Mouse (Mus musculus): ENCODE data around the gene Abhd17c. TPM values are rescaled to one million over a fixed set of nuclear protein-coding genes. Genes with fewer than 3 reads are reported as not detected.

Gene Abhd17c
- polyA plus RNA-seq, 1 experiment from 2014 or later = 41.9 TPM

DNA sequence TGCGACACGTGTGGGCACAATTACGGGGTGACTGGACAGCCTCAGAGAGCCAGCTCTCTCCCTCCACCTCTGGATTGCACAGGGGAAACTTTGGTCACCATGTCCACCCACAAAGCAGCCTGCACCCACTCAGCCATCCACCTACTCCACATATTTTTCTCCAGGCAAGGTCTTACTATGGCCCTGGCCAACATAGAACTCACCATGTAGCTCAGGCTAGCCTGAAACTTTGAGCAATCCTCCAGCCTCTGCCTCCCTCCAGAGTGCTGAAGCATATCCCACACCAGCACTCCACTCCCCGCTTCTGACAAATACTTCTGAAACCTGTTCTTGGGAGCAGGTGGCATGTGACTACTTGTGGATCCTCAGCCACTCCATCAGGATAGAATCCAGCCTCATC, 1.9 kb downstream of the Abhd17c start:
- Histone ChIP-seq H3K9ac (ENCODE audit: low read length) (no peak overlapping the region), H3K4me2 (ENCODE audit: low read length) (peak overlapping the region; percentile 80), H3K27me3 (replicated peaks; ENCODE audit: control insufficient read depth, insufficient read depth, low read length) (no peaks in the 10 kb centered on the region), H3K27ac (ENCODE audit: low read depth) (no peak overlapping the region), H3K9me3 (ENCODE audit: control insufficient read depth, low read length) (no peaks in the 10 kb centered on the region), H3K4me1 (replicated peaks; ENCODE audit: control insufficient read depth, insufficient read depth, low read length) (peaks cover 16% of the 10 kb centered on the region), H3K36me3 (ENCODE audit: control insufficient read depth, insufficient read depth, low read length) (no peaks in the 10 kb centered on the region), H3K4me3 (ENCODE audit: low read depth, low read length) (peak overlapping the region; percentile 77)
- no peak for DNase-seq (ENCODE audit: low spot score)
- ATAC-seq (replicated peaks; ENCODE audit: low FRiP score, low TSS enrichment, low read depth) = no peak
- WGBS = 77% methylated on average over 4 of the region's 4 CpGs

DNA sequence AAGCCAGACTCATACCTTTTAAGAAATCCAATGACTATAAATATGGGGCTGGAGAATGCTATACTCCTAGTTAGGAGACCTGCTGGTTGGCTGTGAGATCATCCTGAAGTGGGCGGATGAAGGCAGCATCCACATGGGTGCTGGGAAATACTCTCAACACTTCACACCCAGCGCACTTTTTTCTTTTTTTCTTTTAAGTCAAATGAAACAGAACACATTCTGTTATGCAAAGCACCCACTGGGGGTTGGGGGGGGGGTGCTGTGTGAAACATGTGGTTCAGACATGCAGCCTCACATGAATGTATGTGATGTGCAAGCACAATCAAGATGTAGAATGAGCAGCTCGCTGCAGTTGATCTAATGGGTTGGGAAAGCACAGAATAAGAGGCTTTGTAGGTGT, 2.8 kb downstream of the Abhd17c start:
- H3K4me2 ChIP-seq (ENCODE audit: low read length) = no peak overlapping the region
- 84% methylated on average over 3 of the region's 3 CpGs for WGBS
- ATAC-seq (replicated peaks; ENCODE audit: low FRiP score, low TSS enrichment, low read depth) = no peak
- peaks cover 19% of the 10 kb centered on the region for H3K4me1 ChIP-seq (replicated peaks; ENCODE audit: control insufficient read depth, insufficient read depth, low read length)
- H3K9me3 ChIP-seq (ENCODE audit: control insufficient read depth, low read length) = no peaks in the 10 kb centered on the region
- no peak overlapping the region for H3K27ac ChIP-seq (ENCODE audit: low read depth)
- no peak overlapping the region for H3K4me3 ChIP-seq (ENCODE audit: low read depth, low read length)
- no peaks in the 10 kb centered on the region for H3K36me3 ChIP-seq (ENCODE audit: control insufficient read depth, insufficient read depth, low read length)
- H3K9ac ChIP-seq (ENCODE audit: low read length) = no peak overlapping the region
- H3K27me3 ChIP-seq (replicated peaks; ENCODE audit: control insufficient read depth, insufficient read depth, low read length) = no peaks in the 10 kb centered on the region
- DNase-seq (ENCODE audit: low spot score) = no peak

DNA sequence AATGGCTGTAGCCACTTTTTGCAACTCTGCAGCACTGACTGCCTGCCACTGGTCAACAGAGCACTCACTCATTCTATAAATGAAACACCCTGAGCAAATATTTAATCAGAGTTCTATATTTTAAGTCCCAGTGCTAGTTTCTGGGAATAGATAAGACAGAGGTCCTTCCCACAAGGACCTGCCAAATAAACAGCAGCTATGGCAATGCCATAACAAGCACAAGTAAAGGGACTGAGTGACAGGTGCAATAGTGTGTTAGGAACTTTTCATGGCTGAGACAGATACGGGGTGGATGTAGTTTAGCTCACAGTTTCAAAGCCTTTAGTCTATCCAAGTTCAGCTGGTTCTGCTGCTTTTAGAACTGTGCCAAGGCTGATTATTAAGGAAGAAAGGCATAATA, 3.9 kb downstream of the Abhd17c start:
- Histone ChIP-seq H3K9me3 (ENCODE audit: control insufficient read depth, low read length) (no peaks in the 10 kb centered on the region), H3K4me2 (ENCODE audit: low read length) (no peak overlapping the region), H3K36me3 (ENCODE audit: control insufficient read depth, insufficient read depth, low read length) (no peaks in the 10 kb centered on the region), H3K27ac (ENCODE audit: low read depth) (no peak overlapping the region), H3K4me1 (replicated peaks; ENCODE audit: control insufficient read depth, insufficient read depth, low read length) (peaks cover 25% of the 10 kb centered on the region), H3K4me3 (ENCODE audit: low read depth, low read length) (no peak overlapping the region), H3K9ac (ENCODE audit: low read length) (no peak overlapping the region), H3K27me3 (replicated peaks; ENCODE audit: control insufficient read depth, insufficient read depth, low read length) (no peaks in the 10 kb centered on the region)
- DNase-seq (ENCODE audit: low spot score) (no peak), ATAC-seq (replicated peaks; ENCODE audit: low FRiP score, low TSS enrichment, low read depth) (no peak)
- WGBS = 90% methylated on average over 1 of the region's 1 CpGs

DNA sequence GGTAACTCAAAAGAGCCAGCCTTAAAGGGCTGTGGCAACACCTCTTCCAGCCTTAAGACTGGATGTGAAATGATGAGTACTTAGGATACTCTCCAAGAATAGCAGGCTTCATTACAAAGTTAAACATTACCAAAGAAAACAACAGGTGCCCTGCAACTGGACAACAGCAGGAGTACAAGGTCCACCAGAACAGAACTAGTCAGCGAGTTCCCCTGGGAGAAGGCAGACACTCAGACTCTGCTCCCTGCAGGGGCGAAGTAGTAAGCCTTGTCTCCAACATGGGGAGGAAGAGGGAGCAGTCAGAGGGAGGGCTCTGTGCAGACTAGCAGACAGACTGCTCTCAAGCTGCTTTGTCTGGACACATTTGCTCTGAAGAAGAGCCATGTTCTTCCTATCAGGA, 6.1 kb downstream of the Abhd17c start:
- DNase-seq (ENCODE audit: low spot score) (no peak), ATAC-seq (replicated peaks; ENCODE audit: low FRiP score, low TSS enrichment, low read depth) (peak; percentile 54; the same call in 1 of the 2 replicates)
- no peak overlapping the region for H3K4me2 ChIP-seq (ENCODE audit: low read length)
- no peaks in the 10 kb centered on the region for H3K9me3 ChIP-seq (ENCODE audit: control insufficient read depth, low read length)
- H3K4me1 ChIP-seq (replicated peaks; ENCODE audit: control insufficient read depth, insufficient read depth, low read length) = peaks cover 31% of the 10 kb centered on the region
- no peak overlapping the region for H3K9ac ChIP-seq (ENCODE audit: low read length)
- no peaks in the 10 kb centered on the region for H3K36me3 ChIP-seq (ENCODE audit: control insufficient read depth, insufficient read depth, low read length)
- WGBS = 44% methylated on average over 2 of the region's 2 CpGs
- no peak overlapping the region for H3K4me3 ChIP-seq (ENCODE audit: low read depth, low read length)
- no peak overlapping the region for H3K27ac ChIP-seq (ENCODE audit: low read depth)
- no peaks in the 10 kb centered on the region for H3K27me3 ChIP-seq (replicated peaks; ENCODE audit: control insufficient read depth, insufficient read depth, low read length)

- Histone ChIP-seq H3K27ac (ENCODE audit: low read depth) (no peak overlapping the region; the same call in 1 of the 2 replicates), H3K36me3 (ENCODE audit: control insufficient read depth, insufficient read depth, low read length) (no peaks in the 10 kb centered on the region), H3K4me3 (ENCODE audit: low read depth, low read length) (no peak overlapping the region), H3K4me2 (ENCODE audit: low read length) (no peak overlapping the region), H3K9ac (ENCODE audit: low read length) (no peak overlapping the region), H3K27me3 (replicated peaks; ENCODE audit: control insufficient read depth, insufficient read depth, low read length) (no peaks in the 10 kb centered on the region), H3K9me3 (ENCODE audit: control insufficient read depth, low read length) (no peaks in the 10 kb centered on the region), H3K4me1 (replicated peaks; ENCODE audit: control insufficient read depth, insufficient read depth, low read length) (peaks cover 24% of the 10 kb centered on the region)
- WGBS = 59% methylated on average over 7 of the region's 7 CpGs
- ATAC-seq (replicated peaks; ENCODE audit: low FRiP score, low TSS enrichment, low read depth) (no peak), DNase-seq (ENCODE audit: low spot score) (no peak)
Observed at GRCm38 (mm10) chr7:84142736-84143473, 8.8 kb downstream of the Abhd17c start.

- no peak overlapping the region for H3K4me2 ChIP-seq (ENCODE audit: low read length)
- H3K27me3 ChIP-seq (replicated peaks; ENCODE audit: control insufficient read depth, insufficient read depth, low read length) = no peaks in the 10 kb centered on the region
- H3K36me3 ChIP-seq (ENCODE audit: control insufficient read depth, insufficient read depth, low read length) = no peaks in the 10 kb centered on the region
- no peaks in the 10 kb centered on the region for H3K9me3 ChIP-seq (ENCODE audit: control insufficient read depth, low read length)
- H3K4me1 ChIP-seq (replicated peaks; ENCODE audit: control insufficient read depth, insufficient read depth, low read length) = peaks cover 24% of the 10 kb centered on the region
- WGBS = 88% methylated on average over 4 of the region's 4 CpGs
- H3K27ac ChIP-seq (ENCODE audit: low read depth) = no peak overlapping the region
- no peak for DNase-seq (ENCODE audit: low spot score)
- H3K9ac ChIP-seq (ENCODE audit: low read length) = no peak overlapping the region
- H3K4me3 ChIP-seq (ENCODE audit: low read depth, low read length) = no peak overlapping the region
- ATAC-seq (replicated peaks; ENCODE audit: low FRiP score, low TSS enrichment, low read depth) = no peak
Observed at GRCm38 (mm10) chr7:84142196-84142595, 9.5 kb downstream of the Abhd17c start.

DNA sequence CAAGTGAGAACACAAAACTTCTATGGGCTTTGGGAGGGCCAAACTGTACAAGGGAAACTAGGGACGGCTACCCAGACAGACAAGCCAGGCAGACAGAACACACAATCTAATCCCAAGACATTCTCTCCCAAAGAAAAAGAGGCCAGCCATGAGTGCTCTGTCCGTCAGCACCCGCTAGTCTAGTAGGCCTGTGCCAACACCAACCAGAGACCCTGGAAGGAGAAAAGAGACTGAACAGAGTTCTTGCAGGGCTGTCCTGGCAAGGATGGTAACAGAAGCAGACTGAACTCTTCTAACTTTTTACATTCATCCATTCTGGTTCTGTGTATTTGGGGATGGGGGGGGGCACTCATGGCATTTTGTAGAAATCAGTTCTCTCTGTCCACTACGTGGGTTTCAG, 12.1 kb downstream of the Abhd17c start:
- Histone ChIP-seq H3K9ac (ENCODE audit: low read length) (no peak overlapping the region), H3K27ac (ENCODE audit: low read depth) (no peak overlapping the region), H3K36me3 (ENCODE audit: control insufficient read depth, insufficient read depth, low read length) (no peaks in the 10 kb centered on the region), H3K4me2 (ENCODE audit: low read length) (no peak overlapping the region), H3K27me3 (replicated peaks; ENCODE audit: control insufficient read depth, insufficient read depth, low read length) (no peaks in the 10 kb centered on the region), H3K9me3 (ENCODE audit: control insufficient read depth, low read length) (no peaks in the 10 kb centered on the region), H3K4me3 (ENCODE audit: low read depth, low read length) (no peak overlapping the region), H3K4me1 (replicated peaks; ENCODE audit: control insufficient read depth, insufficient read depth, low read length) (peaks cover 24% of the 10 kb centered on the region)
- no peak for ATAC-seq (replicated peaks; ENCODE audit: low FRiP score, low TSS enrichment, low read depth)
- DNase-seq (ENCODE audit: low spot score) = no peak
- 79% methylated on average over 4 of the region's 4 CpGs for WGBS

DNA sequence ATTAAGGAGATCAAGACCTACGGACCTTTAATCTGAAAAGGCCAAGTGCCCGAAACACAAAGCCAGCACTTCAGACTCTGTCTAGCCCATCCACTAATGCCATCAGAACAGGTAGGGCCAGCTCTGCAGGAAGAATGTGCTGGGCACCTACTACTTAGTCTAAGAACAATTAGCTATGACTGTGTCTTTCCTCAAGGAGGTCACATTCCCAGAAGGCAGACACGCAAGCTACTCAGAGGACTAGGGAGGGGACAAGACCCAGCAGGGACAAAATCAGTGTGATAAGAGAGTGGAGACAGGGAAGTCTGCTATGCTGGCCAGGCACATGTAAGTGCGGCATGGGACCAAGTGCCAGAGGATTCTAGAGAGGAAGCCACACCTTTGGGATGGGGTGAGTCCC, 13.0 kb downstream of the Abhd17c start:
- H3K9ac ChIP-seq (ENCODE audit: low read length) = no peak overlapping the region
- peaks cover 20% of the 10 kb centered on the region for H3K4me1 ChIP-seq (replicated peaks; ENCODE audit: control insufficient read depth, insufficient read depth, low read length)
- no peak for DNase-seq (ENCODE audit: low spot score)
- no peak overlapping the region for H3K4me3 ChIP-seq (ENCODE audit: low read depth, low read length)
- H3K27ac ChIP-seq (ENCODE audit: low read depth) = no peak overlapping the region
- H3K27me3 ChIP-seq (replicated peaks; ENCODE audit: control insufficient read depth, insufficient read depth, low read length) = no peaks in the 10 kb centered on the region
- no peak overlapping the region for H3K4me2 ChIP-seq (ENCODE audit: low read length)
- no peaks in the 10 kb centered on the region for H3K9me3 ChIP-seq (ENCODE audit: control insufficient read depth, low read length)
- 81% methylated on average over 4 of the region's 4 CpGs for WGBS
- ATAC-seq (replicated peaks; ENCODE audit: low FRiP score, low TSS enrichment, low read depth) = no peak
- H3K36me3 ChIP-seq (ENCODE audit: control insufficient read depth, insufficient read depth, low read length) = no peaks in the 10 kb centered on the region

DNA sequence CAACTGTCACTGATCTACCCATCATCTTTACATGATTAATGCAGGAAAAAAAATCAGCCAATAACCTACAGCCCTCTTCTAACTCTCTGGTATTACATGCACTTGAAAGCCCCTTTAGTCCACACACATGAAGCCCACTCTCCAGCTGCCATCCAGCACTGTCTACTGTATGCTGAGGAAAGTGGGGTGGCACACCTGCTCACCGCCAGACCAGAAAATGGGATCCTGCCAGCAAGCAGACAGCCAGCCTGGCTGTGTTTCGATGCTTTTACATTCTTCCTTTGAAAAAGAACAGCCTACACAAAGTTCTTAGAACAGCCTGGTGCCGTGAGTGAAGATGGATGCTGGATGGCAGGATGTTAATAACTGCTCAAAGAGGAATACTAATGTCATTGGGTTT, 13.9 kb downstream of the Abhd17c start:
- no peak for ATAC-seq (replicated peaks; ENCODE audit: low FRiP score, low TSS enrichment, low read depth)
- no peak overlapping the region for H3K9ac ChIP-seq (ENCODE audit: low read length)
- H3K27ac ChIP-seq (ENCODE audit: low read depth) = no peak overlapping the region
- no peak overlapping the region for H3K4me2 ChIP-seq (ENCODE audit: low read length)
- no peak overlapping the region for H3K4me3 ChIP-seq (ENCODE audit: low read depth, low read length)
- DNase-seq (ENCODE audit: low spot score) = no peak
- peaks cover 17% of the 10 kb centered on the region for H3K4me1 ChIP-seq (replicated peaks; ENCODE audit: control insufficient read depth, insufficient read depth, low read length)
- WGBS = 58% methylated on average over 3 of the region's 3 CpGs
- no peaks in the 10 kb centered on the region for H3K36me3 ChIP-seq (ENCODE audit: control insufficient read depth, insufficient read depth, low read length)
- no peaks in the 10 kb centered on the region for H3K27me3 ChIP-seq (replicated peaks; ENCODE audit: control insufficient read depth, insufficient read depth, low read length)
- H3K9me3 ChIP-seq (ENCODE audit: control insufficient read depth, low read length) = no peaks in the 10 kb centered on the region

All from intestine, embryonic 14.5 days (tissue).